Mouse (Mus musculus) left cerebral cortex, adult 11 months (tissue): ENCODE results near the gene Pskh1.

Experiments used
- DNase-seq: peaks from one replicate; pipeline ENCODE4 v3.0.0; 2022; ENCODE audit warnings: low spot score

The Pskh1 gene

GRCm38 (mm10) chr8:105957813-105958212 is 57.6 kb downstream of the Pskh1 start:
- no peak for DNase-seq

GRCm38 (mm10) chr8:105959350-105959749 is 59.1 kb downstream of the Pskh1 start:
- no peak for DNase-seq

GRCm38 (mm10) chr8:105961101-105961500 is 60.9 kb downstream of the Pskh1 start:
- DNase-seq, result no peak

- DNase-seq, result no peak
Measured at GRCm38 (mm10) chr8:105961536-105961935, 61.3 kb downstream of the Pskh1 start.

GRCm38 (mm10) chr8:105964506-105965265 is 64.4 kb downstream of the Pskh1 start:
- DNase-seq, result no peak

GRCm38 (mm10) chr8:105965266-105965904 is 65.1 kb downstream of the Pskh1 start:
- DNase-seq, result no peak

GRCm38 (mm10) chr8:105965905-105966341 is 65.7 kb downstream of the Pskh1 start, which contains the start of gene Slc12a4:
Gene Slc12a4, minus strand, starts transcription at chr8:105966097.
- no peak for DNase-seq

- DNase-seq, result no peak
Measured at GRCm38 (mm10) chr8:105966692-105967311, 66.6 kb downstream of the Pskh1 start.

GRCm38 (mm10) chr8:105969367-105969766 is 69.1 kb downstream of the Pskh1 start:
- no peak for DNase-seq

GRCm38 (mm10) chr8:105971019-105971720 is 70.9 kb downstream of the Pskh1 start:
- no peak for DNase-seq

- no peak for DNase-seq
Measured at GRCm38 (mm10) chr8:105975363-105975762, 75.1 kb downstream of the Pskh1 start.

GRCm38 (mm10) chr8:105979325-105979724 is 79.1 kb downstream of the Pskh1 start, which contains the start of gene Dpep3:
Gene Dpep3, minus strand, starts transcription at chr8:105979429.
- DNase-seq, result no peak

GRCm38 (mm10) chr8:105981146-105981545 is 80.9 kb downstream of the Pskh1 start:
- no peak for DNase-seq
